ENCODE assay signal across 21 mouse cellular contexts in the genomic region with DNA sequence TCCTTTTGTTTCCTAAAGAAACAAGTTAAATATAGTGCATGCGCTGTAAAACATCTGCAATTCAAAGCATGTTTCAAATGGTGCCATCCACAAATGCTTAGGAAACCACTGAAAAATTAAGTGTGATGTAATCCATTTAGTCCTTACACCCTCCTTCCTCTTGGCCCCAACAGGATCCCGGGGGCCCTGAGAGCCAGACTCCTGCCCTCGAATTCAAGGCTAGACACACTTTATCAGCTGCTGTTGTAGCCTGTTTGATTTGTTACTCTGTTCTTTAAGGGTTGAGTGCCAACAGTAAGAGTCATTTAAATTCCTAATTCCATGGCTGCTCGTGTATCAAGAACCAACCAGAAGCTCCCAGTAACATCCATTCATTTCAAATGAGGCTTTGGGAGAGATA. TPM values are rescaled to one million over a fixed set of nuclear protein-coding genes. Genes with fewer than 3 reads are reported as not detected.
DNase-seq lines count a peak whose midpoint lies in the region; ATAC-seq and TF ChIP-seq lines count a peak whose summit lies in the region.
"Had no signal": no experiment of that assay in that cellular context is flagged by ENCODE, and none has a peak within 500 bp of the region (broad histone marks: within the 10 kb centered on the region; RNA-seq: fewer than 3 reads in every experiment).

No protein-coding gene starts in this region.

- no peak overlapping the region for H3K4me2 ChIP-seq in lung, embryonic 16.5 days (ENCODE audit: low read depth, low read length)
- no peak overlapping the region for H3K4me2 ChIP-seq in lung, postnatal 0 days (replicated peaks; ENCODE audit: low read depth, low read length)
- H3K4me2 ChIP-seq: embryonic facial prominence, embryonic 13.5 days; embryonic facial prominence, embryonic 15.5 days; forebrain, embryonic 13.5 days; forebrain, embryonic 15.5 days had no signal

- DNase-seq in adrenal gland, postnatal 10 days, result peak; percentile 25
- DNase-seq in adrenal gland, adult 8-10 months, result no peak
- peak; percentile 14 to 25 for DNase-seq in adrenal gland, postnatal 36 days
- DNase-seq in adrenal gland, adult 18-20 months (ENCODE audit: low spot score in 2 of 2), result no peak
- peak; percentile 60 for DNase-seq in heart, adult 11 months
- DNase-seq in heart, adult 18-20 months, result no peak
- DNase-seq in lung, postnatal 0 days (ENCODE audit: low spot score), result no peak
- DNase-seq: cerebellum, adult 11 months; cerebellum, adult 18-20 months; cerebellum, adult 8-10 months; cerebellum, adult 9-11 months; cerebellum, postnatal 14 days; cerebellum, postnatal 36 days; embryo, embryonic 11 days had no signal

- no peaks in the 10 kb centered on the region for H3K4me1 ChIP-seq in lung, embryonic 16.5 days (replicated peaks; ENCODE audit: control insufficient read depth, insufficient read depth, low read length)
- no peaks in the 10 kb centered on the region for H3K4me1 ChIP-seq in lung, postnatal 0 days (ENCODE audit: insufficient read depth, low read depth, low read length)
- H3K4me1 ChIP-seq: embryonic facial prominence, embryonic 13.5 days; embryonic facial prominence, embryonic 15.5 days; forebrain, embryonic 10.5 days had no signal

- no peaks in the 10 kb centered on the region for H3K27me3 ChIP-seq in lung, embryonic 16.5 days (ENCODE audit: control insufficient read depth, insufficient read depth, low read depth, low read length)
- H3K27me3 ChIP-seq in lung, postnatal 0 days (replicated peaks; ENCODE audit: insufficient read depth, low read length), result no peaks in the 10 kb centered on the region
- H3K27me3 ChIP-seq: embryonic facial prominence, embryonic 13.5 days; embryonic facial prominence, embryonic 15.5 days; forebrain, embryonic 13.5 days; forebrain, embryonic 15.5 days had no signal

- 30% methylated on average over 4 of the region's 4 CpGs for WGBS in lung, embryonic 16.5 days
- 36% methylated on average over 4 of the region's 4 CpGs for WGBS in lung, postnatal 0 days

- no peak overlapping the region for H3K9ac ChIP-seq in lung, embryonic 16.5 days (ENCODE audit: low read length)
- H3K9ac ChIP-seq in lung, postnatal 0 days (replicated peaks; ENCODE audit: low read depth), result no peak overlapping the region
- H3K9ac ChIP-seq: embryonic facial prominence, embryonic 13.5 days; embryonic facial prominence, embryonic 15.5 days; forebrain, embryonic 13.5 days; forebrain, embryonic 15.5 days had no signal

- ATAC-seq in lung, embryonic 16.5 days (ENCODE audit: low read depth), result peak; percentile 54
- no peak for ATAC-seq in lung, postnatal 0 days
- ATAC-seq: forebrain, embryonic 13.5 days; forebrain, embryonic 15.5 days had no signal

- no peaks in the 10 kb centered on the region for H3K36me3 ChIP-seq in lung, embryonic 16.5 days (ENCODE audit: control insufficient read depth, insufficient read depth, low read length)
- no peaks in the 10 kb centered on the region for H3K36me3 ChIP-seq in lung, postnatal 0 days (ENCODE audit: insufficient read depth, low read length)
- H3K36me3 ChIP-seq: embryonic facial prominence, embryonic 13.5 days; embryonic facial prominence, embryonic 15.5 days; forebrain, embryonic 10.5 days; forebrain, embryonic 15.5 days had no signal

- TF ChIP-seq CTCF in lung, postnatal 0 days (IDR thresholded peaks at IDR 0.05), result no peak

- no peak for TF ChIP-seq EP300 in lung, postnatal 0 days (IDR thresholded peaks at IDR 0.05)

- no peak overlapping the region for H3K27ac ChIP-seq in lung, embryonic 16.5 days (ENCODE audit: low read length)
- H3K27ac ChIP-seq in lung, postnatal 0 days (ENCODE audit: low read length), result no peak overlapping the region
- H3K27ac ChIP-seq: embryonic facial prominence, embryonic 13.5 days; embryonic facial prominence, embryonic 15.5 days; forebrain, embryonic 10.5 days; forebrain, embryonic 13.5 days; forebrain, embryonic 15.5 days had no signal

- no peaks in the 10 kb centered on the region for H3K9me3 ChIP-seq in lung, embryonic 16.5 days (ENCODE audit: control insufficient read depth, low read length)
- H3K9me3 ChIP-seq in lung, postnatal 0 days (ENCODE audit: low read length), result no peaks in the 10 kb centered on the region
- H3K9me3 ChIP-seq: embryonic facial prominence, embryonic 13.5 days; embryonic facial prominence, embryonic 15.5 days; forebrain, embryonic 10.5 days; forebrain, embryonic 13.5 days; forebrain, embryonic 15.5 days had no signal

- no peak overlapping the region for H3K4me3 ChIP-seq in lung, embryonic 16.5 days (ENCODE audit: low read length)
- H3K4me3 ChIP-seq in lung, postnatal 0 days (ENCODE audit: low read depth, low read length), result no peak overlapping the region
- H3K4me3 ChIP-seq: embryonic facial prominence, embryonic 13.5 days; embryonic facial prominence, embryonic 15.5 days; erythroblast, embryonic 14.5 days; forebrain, embryonic 10.5 days; forebrain, embryonic 13.5 days; forebrain, embryonic 15.5 days had no signal

RNA-seq across cellular contexts. Expression of a gene that starts 19.0 kb away (rescaled TPM):
- 10 to 100 TPM; 41.4 to 47.5 TPM for total RNA-seq in adrenal gland, postnatal 10 days (2021)
- 10 to 100 TPM; 21.9 to 29.1 (median 26.2) TPM for total RNA-seq in adrenal gland, adult 8-10 months (2022)
- total RNA-seq in adrenal gland, postnatal 36 days (2021), result 10 to 100 TPM; 26.6 to 31.0 TPM
- total RNA-seq in adrenal gland, adult 18-20 months (2021), result 10 to 100 TPM; 23.9 to 31.4 TPM
- 10 to 100 TPM; 35.0 to 35.3 TPM for total RNA-seq in heart, adult 18-20 months (2021)
- 17.1 and 17.4 TPM in 2 replicates for polyA plus RNA-seq in lung, embryonic 16.5 days (2015; fragmentation: Nextera tagmentation; extraction: Ambion mirVana)
- polyA plus RNA-seq in lung, postnatal 0 days (2015; fragmentation: Nextera tagmentation; extraction: Ambion mirVana), result 14.1 and 15.6 TPM in 2 replicates

Comparison
In these comparisons a context has a peak if more than half of its experiments do, and no peak if none do; other contexts are left out.
1. DNase-seq: peak in adrenal gland, postnatal 10 days (single experiment), adrenal gland, postnatal 36 days (2 of 2) and heart, adult 11 months (single experiment); none in adrenal gland, adult 8-10 months (single experiment), adrenal gland, adult 18-20 months (0 of 2), heart, adult 18-20 months (0 of 2) and lung, postnatal 0 days (single experiment).